Comparison of ENCODE assay signal across 26 mouse cellular contexts in the genomic region with DNA sequence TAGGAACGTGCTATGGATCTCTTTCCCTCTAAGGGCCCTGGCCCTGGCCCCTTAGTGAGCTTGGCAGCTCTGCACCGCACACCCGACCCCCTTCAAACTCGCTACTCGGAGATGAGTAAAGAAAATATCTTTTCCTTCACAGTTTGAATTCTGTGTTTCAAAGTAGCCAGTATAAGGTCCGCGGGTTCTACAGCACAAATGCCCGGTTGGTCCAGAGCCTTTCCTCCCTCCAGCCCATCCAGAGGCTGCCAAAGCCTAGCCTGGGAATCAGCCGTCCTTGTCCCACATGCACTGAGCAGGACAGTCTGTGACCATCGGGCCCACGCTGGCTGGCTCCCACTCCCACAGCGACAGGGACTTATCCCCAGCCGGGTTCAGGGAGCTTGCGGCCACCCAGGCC. TPM values are rescaled to one million over a fixed set of nuclear protein-coding genes. Genes with fewer than 3 reads are reported as not detected.
DNase-seq lines count a peak whose midpoint lies in the region; TF ChIP-seq lines count a peak whose summit lies in the region.
"Had no signal": no experiment of that assay in that cellular context is flagged by ENCODE, and none has a peak within 500 bp of the region (broad histone marks: within the 10 kb centered on the region; RNA-seq: fewer than 3 reads in every experiment).

Clpsl2 (plus strand) TSS at position 301 of the 400 bp plus-strand sequence.

- no peaks in the 10 kb centered on the region for H3K9me3 ChIP-seq in E14TG2a.4 (ENCODE audit: low read length)
- no peaks in the 10 kb centered on the region for H3K9me3 ChIP-seq in ES-Bruce4 (replicated peaks; ENCODE audit: control insufficient read depth, insufficient read depth, low read length, poor library complexity, severe bottlenecking)
- H3K9me3 ChIP-seq in embryonic facial prominence, embryonic 10.5 days = no peaks in the 10 kb centered on the region
- H3K9me3 ChIP-seq: embryonic facial prominence, embryonic 13.5 days; embryonic facial prominence, embryonic 15.5 days; forebrain, embryonic 10.5 days; forebrain, embryonic 12.5 days had no signal

- H3K4me3 ChIP-seq in E14TG2a.4 (replicated peaks; ENCODE audit: low read length) (peak within 1 kb of the TSS; percentile 54), ES-Bruce4 (ENCODE audit: low read depth, low read length) (peak within 1 kb of the TSS; percentile 2; the same call in 1 of the 2 replicates)
- H3K4me3 ChIP-seq in embryonic facial prominence, embryonic 10.5 days = no peak within 1 kb of the TSS
- H3K4me3 ChIP-seq: embryonic facial prominence, embryonic 13.5 days; embryonic facial prominence, embryonic 15.5 days; erythroblast, embryonic 14.5 days; forebrain, embryonic 10.5 days; forebrain, embryonic 12.5 days had no signal

- no peak for DNase-seq in embryonic facial prominence, embryonic 10.5 days (ENCODE audit: low spot score)
- DNase-seq in frontal cortex, postnatal 36 days (ENCODE audit: low spot score in 2 of 2) = no peak
- no peak for DNase-seq in urinary bladder, adult 18-20 months (ENCODE audit: low spot score in 2 of 2)
- no peak for DNase-seq in thymus, adult 18-20 months
- DNase-seq: adrenal gland, adult 8-10 months; adrenal gland, postnatal 14 days; adrenal gland, postnatal 36 days; cerebellum, adult 11-12 months; cerebellum, adult 2 months; cerebellum, adult 9-10 months; cerebellum, postnatal 10 days; cerebellum, postnatal 25 days had no signal

- TF ChIP-seq EP300 in ES-Bruce4 (IDR thresholded peaks at IDR 0.05; ENCODE audit: insufficient read depth, low read depth, low read length) = no peak

- H3K27me3 ChIP-seq in E14TG2a.4 (ENCODE audit: insufficient read depth, low read length) (peaks cover 18% of the 10 kb centered on the region), ES-Bruce4 (ENCODE audit: control insufficient read depth, insufficient read depth, low read length, poor library complexity, severe bottlenecking) (no peaks in the 10 kb centered on the region)
- H3K27me3 ChIP-seq in embryonic facial prominence, embryonic 10.5 days (replicated peaks; ENCODE audit: low read depth, poor library complexity, severe bottlenecking) = 0 out of 2 replicates have a peak, but pooled peaks cover 3% of the 10 kb centered on the region
- H3K27me3 ChIP-seq: embryonic facial prominence, embryonic 13.5 days; embryonic facial prominence, embryonic 15.5 days; forebrain, embryonic 12.5 days had no signal

- H3K36me3 ChIP-seq in E14TG2a.4 (ENCODE audit: insufficient read depth, low read length) = no peaks in the 10 kb centered on the region
- H3K36me3 ChIP-seq in ES-Bruce4 (ENCODE audit: control insufficient read depth, insufficient read depth, low read length, poor library complexity, severe bottlenecking) = no peaks in the 10 kb centered on the region
- no peaks in the 10 kb centered on the region for H3K36me3 ChIP-seq in embryonic facial prominence, embryonic 10.5 days (replicated peaks)
- H3K36me3 ChIP-seq: embryonic facial prominence, embryonic 13.5 days; embryonic facial prominence, embryonic 15.5 days; forebrain, embryonic 10.5 days; forebrain, embryonic 12.5 days had no signal

- no peak for TF ChIP-seq POLR2A in ES-Bruce4 (IDR thresholded peaks at IDR 0.05; ENCODE audit: insufficient read depth, low read length)

- H3K4me1 ChIP-seq in E14TG2a.4 (replicated peaks; ENCODE audit: low read depth, low read length) = peaks cover 59% of the 10 kb centered on the region
- peaks cover 4% of the 10 kb centered on the region for H3K4me1 ChIP-seq in ES-Bruce4 (ENCODE audit: control insufficient read depth, insufficient read depth, low read length)
- H3K4me1 ChIP-seq in embryonic facial prominence, embryonic 10.5 days = peaks cover 38% of the 10 kb centered on the region

- peak within 1 kb of the TSS; percentile 7; the same call in 1 of the 2 replicates for H3K9ac ChIP-seq in ES-Bruce4 (ENCODE audit: low read depth, poor library complexity, severe bottlenecking)
- H3K9ac ChIP-seq: embryonic facial prominence, embryonic 13.5 days; embryonic facial prominence, embryonic 15.5 days; forebrain, embryonic 12.5 days had no signal

- H3K27ac ChIP-seq in ES-Bruce4 (ENCODE audit: insufficient read depth, low read length) = no peak within 1 kb of the TSS
- peak within 1 kb of the TSS; percentile 0; the same call in 1 of the 2 replicates for H3K27ac ChIP-seq in embryonic facial prominence, embryonic 10.5 days (replicated peaks)
- H3K27ac ChIP-seq: embryonic facial prominence, embryonic 13.5 days; embryonic facial prominence, embryonic 15.5 days; forebrain, embryonic 10.5 days; forebrain, embryonic 12.5 days had no signal

- 76% methylated on average over 14 of the region's 14 CpGs for WGBS in embryonic facial prominence, embryonic 10.5 days

- no peak for TF ChIP-seq CTCF in E14TG2a.4 (conservative IDR thresholded peaks at IDR 0.05; ENCODE audit: low read length)
- TF ChIP-seq CTCF in ES-Bruce4 (IDR thresholded peaks at IDR 0.05; ENCODE audit: low read depth, low read length) = no peak

RNA-seq across cellular contexts. Expression of gene Clpsl2, which starts in this region (rescaled TPM):
- not detected in 2 replicates for polyA plus RNA-seq in ES-Bruce4 (2011; ENCODE audit: insufficient read depth, insufficient read length, low read depth, missing spikeins)
- not detected in 2 replicates for polyA plus RNA-seq in embryonic facial prominence, embryonic 10.5 days (2016; fragmentation: Nextera tagmentation; extraction: Ambion mirVana)
- polyA plus RNA-seq: activated CD4-positive, CD25-positive, alpha-beta regulatory T cell, adult 4 months; C2C12; cerebellum, adult 2 months; cortical plate, adult 2 months; embryonic facial prominence, embryonic 11.5 days; embryonic facial prominence, embryonic 13.5 days; embryonic facial prominence, embryonic 15.5 days; erythroblast, embryonic 14.5 days; forebrain, embryonic 10.5 days; forebrain, embryonic 12.5 days; forebrain, embryonic 14.5 days; forebrain, embryonic 16.5 days; Patski had no signal
